Mouse (Mus musculus) 3T3-L1 (cell line): Measurements from ENCODE around the gene Gm5244.

Experiments
- DNase-seq: peaks from one replicate; pipeline ENCODE4 v3.0.0-alpha.2; 2015; ENCODE audit warnings: low read depth, low spot score

Gene Gm5244

DNA sequence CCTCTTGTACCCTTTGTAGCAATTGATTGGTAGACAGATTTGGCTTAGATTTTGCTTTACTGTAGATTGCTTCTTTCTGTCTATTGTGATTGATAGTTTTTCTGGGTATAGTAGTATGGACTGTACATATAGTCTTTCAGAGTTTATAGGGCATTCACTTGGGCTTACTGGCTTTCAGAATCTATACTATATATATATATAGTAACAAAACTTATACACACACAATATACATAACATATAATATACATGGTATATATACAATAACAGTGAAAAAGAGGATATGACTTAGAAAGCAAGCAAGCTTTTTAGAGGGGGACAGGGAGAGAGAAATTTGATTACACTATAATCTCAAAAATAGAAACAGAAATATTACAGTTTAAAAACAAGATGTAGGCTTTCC, at the start of gene Gm5244:
Gm5244 (plus strand) TSS at position 301 of the 400 bp plus-strand sequence.
- DNase-seq: no peak

DNA sequence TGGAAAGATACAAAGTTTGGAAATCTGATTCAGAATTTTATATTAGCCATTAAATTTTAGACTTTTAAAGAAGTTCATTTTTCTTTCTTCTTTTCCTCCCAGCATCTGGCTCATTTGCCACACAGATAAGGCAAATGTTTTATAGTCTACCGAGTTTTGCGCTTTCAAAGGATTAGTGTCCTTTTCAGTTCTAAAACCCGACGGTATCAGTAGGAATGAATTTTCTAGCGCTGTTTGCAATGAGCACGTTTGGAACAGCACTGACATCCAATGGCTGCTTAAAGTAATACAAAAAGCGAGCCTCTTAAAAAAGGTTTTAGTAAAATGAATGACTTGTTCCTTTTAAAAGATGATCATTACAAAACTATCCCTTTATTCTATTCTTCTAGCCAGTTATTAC, 49.4 kb upstream of the Gm5244 start:
- peak; percentile 80 for DNase-seq

- no peak for DNase-seq
Observed at GRCm38 (mm10) chr19:12798404-12798803, 48.1 kb upstream of the Gm5244 start.

DNA sequence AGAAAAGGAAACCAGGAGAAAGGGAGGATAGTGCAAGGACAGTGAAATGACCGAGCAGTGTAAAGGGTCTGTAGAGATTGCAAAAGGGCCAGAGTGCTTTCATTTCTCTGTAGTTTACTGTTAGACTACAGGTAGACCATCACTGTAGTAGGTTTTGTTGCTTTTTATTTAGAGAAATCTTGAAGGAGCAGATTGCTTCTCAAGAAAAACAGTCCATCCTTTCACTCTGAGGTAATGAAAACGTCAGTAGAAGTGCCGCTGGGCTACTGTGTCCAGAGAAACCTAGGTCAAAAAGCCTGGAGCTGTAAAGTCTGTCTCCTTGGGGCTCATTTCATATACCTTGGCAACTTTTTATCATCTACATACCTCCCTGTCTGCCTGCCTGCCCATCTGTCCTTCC, 47.4 kb upstream of the Gm5244 start:
- no peak for DNase-seq

- no peak for DNase-seq
Observed at GRCm38 (mm10) chr19:12800621-12801020, 45.9 kb upstream of the Gm5244 start.

GRCm38 (mm10) chr19:12801046-12801445, 45.4 kb upstream of the Gm5244 start:
- no peak for DNase-seq

- no peak for DNase-seq
Observed at GRCm38 (mm10) chr19:12802830-12803229, 43.7 kb upstream of the Gm5244 start.

- no peak for DNase-seq
Observed at GRCm38 (mm10) chr19:12804237-12804636, 42.2 kb upstream of the Gm5244 start.

DNA sequence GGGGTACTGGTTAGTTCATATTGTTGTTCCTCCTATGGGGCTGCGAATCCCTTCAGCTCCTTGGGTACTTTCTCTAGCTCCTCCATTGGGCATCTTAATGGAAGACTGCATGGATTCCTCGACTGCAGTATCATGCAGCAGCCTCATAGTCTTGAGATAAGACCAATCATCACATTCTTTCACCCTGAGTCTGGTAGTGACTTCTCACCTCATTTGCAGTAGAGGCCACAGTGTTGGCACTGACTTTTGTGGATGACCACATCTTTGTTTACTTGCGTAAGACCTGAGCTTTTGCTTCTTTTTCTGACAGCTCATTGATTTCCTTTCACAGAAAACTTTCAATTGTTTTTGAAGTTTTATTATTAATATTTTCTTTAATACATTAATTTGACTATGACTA, 40.8 kb upstream of the Gm5244 start:
- peak; percentile 88 for DNase-seq

DNA sequence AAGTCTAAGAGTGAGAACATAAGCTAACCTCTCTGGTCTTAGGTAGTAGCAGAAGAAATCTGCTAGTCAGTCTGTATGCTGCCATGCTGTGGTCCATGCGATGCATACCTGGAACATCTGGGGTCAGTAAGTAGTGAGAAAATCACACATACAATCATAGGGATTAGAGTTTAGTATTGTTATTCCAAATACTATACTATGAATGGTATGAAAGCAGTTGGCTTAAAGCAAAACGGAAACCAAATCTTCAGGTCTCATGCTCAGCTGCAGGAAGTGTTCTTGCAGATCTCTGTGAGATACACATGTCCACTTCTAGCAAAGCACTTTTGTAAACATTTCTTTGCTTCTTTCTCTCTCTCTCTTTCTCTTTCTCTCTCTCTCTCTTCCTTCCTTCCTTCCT, 40.3 kb upstream of the Gm5244 start:
- peak; percentile 60 for DNase-seq

DNA sequence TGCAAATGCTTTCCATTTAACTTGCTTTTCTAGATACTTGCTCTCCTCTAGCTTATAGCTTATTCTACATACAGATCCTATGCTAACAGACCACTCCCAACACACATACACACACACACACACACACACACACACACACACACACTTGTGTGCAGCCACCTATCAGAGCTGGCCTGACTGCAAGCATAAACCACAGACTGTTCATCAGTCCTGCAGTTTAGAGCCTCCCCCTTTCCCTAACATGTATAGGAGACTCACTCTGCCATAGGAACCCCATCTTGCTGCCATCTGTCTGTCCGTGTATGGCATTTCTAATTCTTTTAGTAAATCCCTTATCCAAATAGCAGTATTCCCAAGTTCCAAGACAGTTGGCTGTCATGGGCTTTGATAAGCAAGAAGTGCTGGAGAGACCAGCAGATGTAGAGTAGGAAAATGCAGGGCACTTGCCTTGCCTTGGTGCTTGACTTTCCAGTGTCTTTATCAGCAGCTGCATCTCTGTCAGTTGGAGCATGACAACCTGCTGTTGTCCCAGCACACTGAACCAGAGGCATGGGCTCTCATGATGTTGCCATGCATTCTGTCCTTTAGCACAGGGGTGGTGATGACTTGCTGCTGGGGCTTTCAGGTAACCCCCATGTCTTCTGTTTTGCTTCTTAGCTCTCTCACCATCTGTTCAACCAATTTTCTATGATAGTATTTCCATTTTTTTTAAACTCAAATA, 33.7 kb upstream of the Gm5244 start:
- no peak for DNase-seq

GRCm38 (mm10) chr19:12813883-12814282, 32.6 kb upstream of the Gm5244 start:
- no peak for DNase-seq

- no peak for DNase-seq
Observed at GRCm38 (mm10) chr19:12818507-12818906, 28.0 kb upstream of the Gm5244 start.

GRCm38 (mm10) chr19:12820383-12820782, 26.1 kb upstream of the Gm5244 start:
- DNase-seq: peak; percentile 81

GRCm38 (mm10) chr19:12824549-12824948, 21.9 kb upstream of the Gm5244 start:
- DNase-seq: peak; percentile 47

DNA sequence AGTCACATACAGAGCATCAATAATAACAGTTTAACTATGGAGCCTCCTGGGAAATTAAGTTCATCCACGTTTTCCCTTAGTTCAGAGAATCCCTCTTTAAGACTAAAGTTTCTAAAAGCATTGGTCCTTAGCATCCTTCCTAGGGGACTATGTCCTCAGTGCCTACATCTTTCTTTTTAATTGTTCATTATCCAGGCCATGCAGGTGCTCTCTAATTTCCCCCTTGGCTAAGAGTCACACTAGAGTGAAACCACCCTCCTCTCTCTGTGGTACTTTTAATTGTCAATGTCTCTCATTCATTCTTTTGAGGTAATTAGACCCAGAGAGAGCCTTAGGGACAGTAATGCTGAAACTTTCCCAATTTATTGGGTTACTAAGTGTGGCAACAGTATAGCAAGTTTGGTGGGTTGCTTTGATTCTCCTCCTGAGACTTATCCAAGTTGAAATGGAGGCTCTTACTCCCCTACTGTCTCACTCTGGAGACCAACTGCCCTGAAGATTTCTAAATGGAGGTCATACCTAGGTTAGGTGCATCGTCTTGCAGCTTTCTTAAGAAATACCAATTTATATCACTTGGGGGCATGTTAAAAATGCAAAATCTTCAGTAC, 15.6 kb upstream of the Gm5244 start:
- no peak for DNase-seq

DNA sequence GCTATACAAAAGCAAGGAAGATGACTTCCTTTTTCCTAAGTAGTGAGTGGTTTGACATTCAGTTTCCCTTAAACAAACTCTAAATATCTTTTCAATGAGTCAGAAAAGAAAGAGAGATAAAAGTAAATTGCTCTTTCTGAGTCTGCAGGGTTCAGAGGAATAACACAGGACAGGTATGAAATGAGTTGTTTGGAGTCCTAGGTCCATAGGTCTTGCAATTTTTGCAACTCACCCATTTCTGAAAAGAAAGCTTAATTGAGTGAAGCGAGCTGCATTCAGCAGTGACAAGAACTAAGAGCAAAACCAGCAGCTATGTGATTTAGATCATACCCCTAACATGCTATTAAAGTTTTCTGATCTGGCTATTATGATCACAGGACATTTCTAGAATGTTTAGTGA, 14.9 kb upstream of the Gm5244 start:
- no peak for DNase-seq

DNA sequence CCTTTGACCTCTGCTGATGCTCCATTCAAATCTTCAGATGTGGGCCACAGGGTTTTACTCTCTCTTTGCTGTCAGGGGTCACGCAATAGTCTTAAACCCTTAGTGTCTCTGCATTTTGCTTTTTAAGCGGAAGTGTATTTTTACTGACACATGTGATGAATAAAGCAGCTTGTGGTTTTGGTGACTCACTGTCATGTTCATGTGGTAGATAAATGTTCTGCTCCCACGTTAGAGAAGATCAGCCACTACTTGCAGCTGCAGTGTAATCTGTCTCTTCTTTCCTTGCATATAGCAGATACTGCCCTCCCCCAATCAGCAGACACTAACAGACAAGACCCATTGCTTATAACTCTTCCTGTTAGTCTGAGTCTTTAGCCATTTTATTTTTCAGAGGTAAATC, 12.9 kb upstream of the Gm5244 start:
- peak; percentile 96 for DNase-seq

GRCm38 (mm10) chr19:12838507-12838906, 8.0 kb upstream of the Gm5244 start:
- no peak for DNase-seq

DNA sequence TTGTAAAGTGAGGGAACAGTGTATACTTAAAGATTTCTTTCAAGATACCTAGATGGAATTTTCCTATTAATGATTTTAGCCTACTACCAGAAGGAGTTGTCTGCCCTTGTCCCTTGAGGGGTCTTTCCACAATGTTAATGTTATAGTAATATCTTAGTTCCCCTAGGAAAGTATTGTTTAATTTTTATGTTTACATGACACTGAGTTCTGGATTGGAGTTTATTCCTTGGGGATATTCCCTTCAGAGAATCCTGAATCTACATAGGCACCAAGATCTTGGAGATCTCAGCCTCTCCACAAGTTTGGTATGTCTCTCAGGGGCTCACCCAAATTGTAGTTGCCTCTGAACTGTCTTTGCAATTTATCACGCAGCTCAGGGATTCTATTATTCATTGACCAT, 10.5 kb downstream of the Gm5244 start, which contains the start of gene Olfr1444:
Olfr1444 (plus strand) TSS at position 301 of the 400 bp plus-strand sequence.
- no peak for DNase-seq

- no peak for DNase-seq
Observed at GRCm38 (mm10) chr19:12883555-12883954, 37.1 kb downstream of the Gm5244 start, which contains the start of gene Olfr1445. TSS of gene Olfr1445 (plus strand) at chr19:12883855.

DNA sequence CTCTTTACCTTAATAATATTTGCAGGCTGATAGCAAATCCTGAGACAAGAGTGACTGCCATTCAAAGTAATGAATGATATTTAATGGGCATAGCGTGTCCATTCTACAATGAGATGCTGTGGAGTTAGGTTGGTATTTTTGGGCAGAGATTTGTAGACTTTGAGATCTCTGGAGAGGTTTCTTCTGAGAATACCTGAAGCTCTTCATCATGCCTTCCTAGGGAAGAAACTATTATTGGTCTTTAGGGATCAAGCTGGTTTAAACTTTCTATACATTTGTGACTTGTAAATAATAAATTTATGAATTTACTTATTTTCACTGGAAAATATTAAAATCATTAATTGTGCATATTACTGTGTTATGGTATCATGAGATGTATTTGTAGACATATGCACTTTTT, 46.9 kb downstream of the Gm5244 start, which contains the start of gene Olfr1446:
Olfr1446 (minus strand) TSS at position 101 of the 400 bp plus-strand sequence.
- no peak for DNase-seq
